Mouse (Mus musculus): ENCODE results near the gene Scgn.

Gene Scgn

GRCm38 (mm10) chr13:23938699-23939098 lies 52.3 kb downstream of the Scgn start:
- no peak for DNase-seq (ENCODE audit: low spot score)

- no peak for DNase-seq (ENCODE audit: low spot score)
These were observed 56.8 kb downstream of the Scgn start, which contains the start of gene Hist1h2aa for GRCm38 (mm10) chr13:23934211-23934520. TSS of gene Hist1h2aa (plus strand) at chr13:23934462.

GRCm38 (mm10) chr13:23933421-23934210 lies 57.4 kb downstream of the Scgn start, which contains the start of gene Hist1h2ba:
TSS of gene Hist1h2ba (minus strand) at chr13:23934156.
- no peak for DNase-seq (ENCODE audit: low spot score)

GRCm38 (mm10) chr13:23930904-23931303 lies 60.1 kb downstream of the Scgn start:
- DNase-seq (ENCODE audit: low spot score) = no peak

GRCm38 (mm10) chr13:23930461-23930860 lies 60.6 kb downstream of the Scgn start:
- no peak for DNase-seq (ENCODE audit: low spot score)

- DNase-seq (ENCODE audit: low spot score) = no peak
These were observed 62.4 kb downstream of the Scgn start for GRCm38 (mm10) chr13:23928637-23929036.

GRCm38 (mm10) chr13:23925792-23926191 lies 65.2 kb downstream of the Scgn start:
- no peak for DNase-seq (ENCODE audit: low spot score)

- no peak for DNase-seq (ENCODE audit: low spot score)
These were observed 73.3 kb downstream of the Scgn start for GRCm38 (mm10) chr13:23917674-23918073.

GRCm38 (mm10) chr13:23916132-23916531 lies 74.9 kb downstream of the Scgn start:
- DNase-seq (ENCODE audit: low spot score) = no peak

- no peak for DNase-seq (ENCODE audit: low spot score)
These were observed 76.4 kb downstream of the Scgn start, which contains the start of gene Slc17a4 for GRCm38 (mm10) chr13:23914376-23915167. TSS of gene Slc17a4 (minus strand) at chr13:23915009.

GRCm38 (mm10) chr13:23913791-23914306 lies 77.2 kb downstream of the Scgn start:
- DNase-seq (ENCODE audit: low spot score) = no peak

GRCm38 (mm10) chr13:23911335-23911734 lies 79.7 kb downstream of the Scgn start:
- DNase-seq (ENCODE audit: low spot score) = no peak

GRCm38 (mm10) chr13:23910121-23910520 lies 80.9 kb downstream of the Scgn start:
- no peak for DNase-seq (ENCODE audit: low spot score)

GRCm38 (mm10) chr13:23906906-23907305 lies 84.1 kb downstream of the Scgn start:
- no peak for DNase-seq (ENCODE audit: low spot score)

Measured in spleen, adult 12 weeks (tissue).